Mouse (Mus musculus): Measurements from ENCODE around the gene Hoxa6.

Hoxa6 gene

DNA sequence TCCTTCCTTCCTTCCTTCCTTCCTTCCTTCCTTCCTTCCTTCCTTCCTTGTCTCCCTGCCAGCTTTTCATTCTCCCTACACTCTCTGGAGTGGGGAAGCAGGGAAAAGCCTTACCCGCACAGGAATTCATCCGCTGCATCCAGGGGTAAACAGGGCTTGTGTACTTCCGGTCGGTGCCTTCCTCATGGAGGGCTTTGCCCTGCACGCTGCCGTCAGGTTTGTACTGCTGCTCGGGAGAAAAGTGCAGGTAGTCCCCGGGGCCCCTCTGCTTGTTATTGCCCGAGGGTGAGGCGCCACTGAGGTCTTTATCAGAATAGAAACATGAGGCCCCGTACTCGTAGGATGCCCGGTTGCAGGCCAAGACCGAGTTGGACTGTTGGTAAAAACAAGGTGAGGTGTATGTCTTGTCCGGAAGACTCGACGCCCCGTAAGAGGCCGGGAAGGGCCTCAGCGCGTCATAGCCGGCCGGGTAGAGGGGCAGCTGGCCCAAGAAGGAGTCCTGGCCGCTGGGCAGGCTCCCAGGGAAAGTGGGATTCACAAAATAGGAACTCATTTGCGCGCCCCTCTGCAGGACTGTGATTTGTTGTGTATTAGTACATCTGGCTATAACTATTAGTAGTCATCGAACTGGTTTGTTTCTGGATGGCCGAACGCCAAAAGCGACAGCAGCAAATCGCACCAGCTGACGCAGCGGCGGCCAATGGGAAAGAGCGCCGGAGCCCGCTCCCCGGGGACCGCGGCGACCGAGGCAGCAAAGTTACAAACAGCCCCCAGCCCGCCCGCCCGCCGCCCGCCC is at the start of gene Hoxa6:
Gene Hoxa6 (minus strand): TSS at position 651 of the 796 bp plus-strand sequence.
- peak in 1 of 2 experiments; percentile 90 for DNase-seq

- peak; percentile 84 to 94 for DNase-seq
Measured at GRCm38 (mm10) chr6:52256956-52257355, 48.4 kb upstream of the Hoxa6 start.

GRCm38 (mm10) chr6:52253511-52254500 is 45.3 kb upstream of the Hoxa6 start:
- DNase-seq, result peak in 1 of 2 experiments; percentile 21

GRCm38 (mm10) chr6:52252775-52253376 is 44.4 kb upstream of the Hoxa6 start:
- peak in 1 of 2 experiments; percentile 5 for DNase-seq

GRCm38 (mm10) chr6:52252016-52252774 is 43.7 kb upstream of the Hoxa6 start:
- DNase-seq, result no peak

DNA sequence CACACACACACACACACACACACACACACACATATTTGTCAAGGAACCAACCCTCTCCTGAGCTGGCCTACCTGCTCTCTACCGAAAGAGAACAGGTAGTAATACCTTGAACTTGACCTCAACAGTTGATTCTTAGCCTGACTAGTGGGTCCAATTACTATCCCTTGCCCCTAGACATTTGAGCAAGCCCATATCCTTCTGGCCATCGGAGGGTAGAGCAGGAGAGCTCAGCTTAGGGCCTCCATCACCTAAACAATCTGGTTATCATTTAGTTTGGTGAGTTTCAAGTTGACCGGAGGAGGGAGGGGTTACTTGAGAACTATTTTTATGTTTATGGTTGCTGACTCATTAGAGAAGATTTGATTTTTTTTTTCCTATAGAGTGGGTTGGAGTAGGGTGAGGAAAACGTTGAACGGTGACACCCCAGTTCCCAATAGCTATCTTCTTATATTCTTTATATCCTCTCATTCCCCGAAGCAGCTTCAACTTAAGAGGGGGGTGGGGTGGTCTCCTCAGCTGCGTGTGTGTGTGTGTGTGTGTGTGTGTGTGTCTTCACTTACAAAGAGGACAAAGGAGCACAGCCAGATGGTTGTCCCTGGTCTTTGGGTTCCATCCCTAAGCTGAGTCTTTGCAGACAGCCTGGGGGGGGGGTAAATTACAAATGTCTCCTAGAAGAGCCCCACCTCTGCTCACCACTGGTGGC is 42.8 kb upstream of the Hoxa6 start:
- DNase-seq, result no peak

DNA sequence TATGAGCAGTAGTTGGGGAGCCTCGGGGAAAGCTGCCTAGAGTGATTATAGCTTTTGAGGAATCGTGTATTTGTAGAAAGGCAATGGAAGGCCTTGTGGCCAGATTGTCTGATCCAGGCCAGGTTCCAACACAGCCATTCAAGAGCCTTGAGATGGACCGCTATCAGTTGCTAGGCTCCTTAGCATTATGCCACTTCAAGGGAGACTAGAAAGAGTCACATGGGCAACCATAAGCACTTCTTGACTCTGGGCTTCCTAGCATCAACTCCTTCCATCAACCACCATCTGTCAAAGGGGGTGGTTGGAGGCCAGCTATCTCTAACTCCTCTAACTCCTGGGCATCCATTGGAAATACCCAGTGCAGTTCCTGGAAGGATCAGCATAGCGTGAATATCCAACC is 41.3 kb upstream of the Hoxa6 start:
- DNase-seq, result no peak

GRCm38 (mm10) chr6:52249415-52249738 is 40.9 kb upstream of the Hoxa6 start:
- no peak for DNase-seq

GRCm38 (mm10) chr6:52248638-52249414 is 40.3 kb upstream of the Hoxa6 start:
- peak in 1 of 2 experiments; percentile 12 for DNase-seq

- no peak for DNase-seq
Measured at GRCm38 (mm10) chr6:52247766-52248637, 39.5 kb upstream of the Hoxa6 start.

GRCm38 (mm10) chr6:52246916-52247315 is 38.4 kb upstream of the Hoxa6 start:
- no peak for DNase-seq

- DNase-seq, result peak in 1 of 2 experiments; percentile 51
Measured at GRCm38 (mm10) chr6:52246403-52246803, 37.9 kb upstream of the Hoxa6 start.

- DNase-seq, result peak; percentile 49 to 57
Measured at GRCm38 (mm10) chr6:52245757-52246142, 37.2 kb upstream of the Hoxa6 start, which contains the start of gene Hoxa11. TSS of gene Hoxa11 (minus strand) at chr6:52245810.

GRCm38 (mm10) chr6:52245040-52245756 is 36.7 kb upstream of the Hoxa6 start:
- peak in 1 of 2 experiments; percentile 51 for DNase-seq

DNA sequence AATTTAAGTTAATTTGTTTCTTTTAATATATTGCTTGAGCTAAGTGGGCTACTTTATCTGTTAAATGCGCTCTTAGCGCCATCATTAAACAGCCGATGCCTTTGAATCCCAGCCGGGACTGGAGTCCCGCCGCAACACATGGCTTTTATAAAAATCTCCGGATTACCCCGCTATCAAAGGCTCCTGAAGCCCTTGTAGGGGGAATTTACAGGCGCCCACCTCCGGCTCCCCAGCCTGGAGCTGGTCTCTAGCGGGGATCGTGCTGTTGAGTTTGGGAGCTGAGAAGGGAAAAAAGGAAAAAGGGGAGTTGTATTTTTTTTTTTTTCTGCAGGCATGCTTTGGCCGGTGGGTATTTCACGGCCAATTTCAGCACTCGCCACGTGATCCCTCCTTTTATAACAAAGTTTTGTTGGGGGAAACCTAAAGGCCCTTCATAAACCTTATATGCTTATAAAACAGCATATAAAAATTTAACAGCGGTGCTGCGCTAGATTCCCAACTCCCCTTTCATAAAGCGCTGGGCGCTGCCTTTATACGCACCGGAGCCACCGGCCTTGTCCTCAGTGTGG is 36.0 kb upstream of the Hoxa6 start:
- peak in 1 of 2 experiments; percentile 15 for DNase-seq

GRCm38 (mm10) chr6:52243681-52244121 is 35.2 kb upstream of the Hoxa6 start:
- DNase-seq, result no peak

- DNase-seq, result no peak
Measured at GRCm38 (mm10) chr6:52242801-52243332, 34.3 kb upstream of the Hoxa6 start.

DNA sequence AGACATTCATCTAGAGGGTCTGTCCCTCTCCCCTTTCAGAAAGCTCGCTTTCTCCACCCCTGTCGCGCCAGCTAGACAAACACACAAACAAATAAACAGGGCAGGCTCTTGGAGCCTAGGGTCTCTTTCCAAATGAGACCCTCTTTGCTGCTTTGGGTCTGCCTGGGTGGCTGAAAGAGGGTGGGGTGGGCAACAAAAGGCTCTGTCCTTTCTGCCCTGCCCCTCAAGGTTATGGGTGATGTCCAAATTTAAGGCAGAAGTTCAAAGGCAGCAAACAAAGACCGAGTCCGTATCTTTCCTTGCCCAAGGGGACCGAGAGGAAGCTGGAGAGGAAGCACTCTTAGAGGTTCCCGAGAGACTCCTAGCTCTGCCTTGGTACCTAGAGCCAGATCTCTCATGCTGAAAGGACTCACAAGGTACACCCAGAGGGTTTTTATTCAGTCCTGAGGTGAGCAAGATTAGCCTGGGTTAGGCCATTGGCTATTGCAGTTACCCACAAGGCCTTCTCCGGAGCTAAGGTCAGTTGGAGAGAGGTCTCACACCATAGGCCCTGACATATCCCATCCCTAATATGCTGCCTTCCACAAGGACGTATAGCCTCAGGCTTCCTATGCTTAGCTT is 32.6 kb upstream of the Hoxa6 start:
- no peak for DNase-seq
